Mouse (Mus musculus): ENCODE measurements around the gene Acoxl. TPM values are rescaled to one million over a fixed set of nuclear protein-coding genes. Genes with fewer than 3 reads are reported as not detected.

Gene Acoxl
- total and polyA plus RNA-seq, 3 experiments, result 0.05 TPM; not detected in 1

- Histone ChIP-seq H3K9me3 (replicated peaks) (no peaks in the 10 kb centered on the region), H3K4me1 (ENCODE audit: insufficient read depth, low read depth, low read length) (peaks cover 54% of the 10 kb centered on the region), H3K27me3 (ENCODE audit: insufficient read depth, low read length) (peaks cover 45% of the 10 kb centered on the region), H3K4me3 (ENCODE audit: low read depth, low read length) (peak overlapping the region; percentile 90; the same call in 1 of the 2 replicates), H3K36me3 (replicated peaks) (peaks cover 9% of the 10 kb centered on the region)
- TF ChIP-seq GATA2 (IDR thresholded peaks at IDR 0.05; ENCODE audit: borderline replicate concordance, low read depth, low read length), result no peak
- TF ChIP-seq POLR2AphosphoS5 (IDR thresholded peaks at IDR 0.05; ENCODE audit: insufficient replicate concordance, low read depth, low read length), result no peak
- TF ChIP-seq GATA1 (IDR thresholded peaks at IDR 0.05; ENCODE audit: borderline replicate concordance, low read length), result no peak
- TF ChIP-seq TAL1 (conservative IDR thresholded peaks at IDR 0.05; ENCODE audit: low read depth, low read length), result no peak
- no peak for TF ChIP-seq CTCF (IDR thresholded peaks at IDR 0.05; ENCODE audit: low read depth, low read length)
- DNase-seq (ENCODE audit: low spot score), result no peak
- no peak for ATAC-seq (ENCODE audit: extremely low read depth, insufficient number of reproducible peaks, low FRiP score, poor library complexity, severe bottlenecking)
These were observed 286.0 kb downstream of the Acoxl start for GRCm38 (mm10) chr2:128124693-128125092.

GRCm38 (mm10) chr2:128125635-128126470, 287.2 kb downstream of the Acoxl start, which contains the start of gene Bcl2l11:
Bcl2l11 (plus strand) TSS chr2:128126038.
- peak; percentile 62 for ATAC-seq (ENCODE audit: extremely low read depth, insufficient number of reproducible peaks, low FRiP score, poor library complexity, severe bottlenecking)
- TF ChIP-seq GATA1 (IDR thresholded peaks at IDR 0.05; ENCODE audit: borderline replicate concordance, low read length) (no peak), POLR2AphosphoS5 (IDR thresholded peaks at IDR 0.05; ENCODE audit: insufficient replicate concordance, low read depth, low read length) (no peak), CTCF (IDR thresholded peaks at IDR 0.05; ENCODE audit: low read depth, low read length) (no peak; the same call in 1 of the 2 replicates), TAL1 (conservative IDR thresholded peaks at IDR 0.05; ENCODE audit: low read depth, low read length) (no peak), GATA2 (IDR thresholded peaks at IDR 0.05; ENCODE audit: borderline replicate concordance, low read depth, low read length) (no peak)
- Histone ChIP-seq H3K4me3 (ENCODE audit: low read depth, low read length) (peak within 1 kb of the TSS; percentile 90), H3K4me1 (ENCODE audit: insufficient read depth, low read depth, low read length) (peaks cover 52% of the 10 kb centered on the region), H3K9me3 (replicated peaks) (no peaks in the 10 kb centered on the region), H3K36me3 (replicated peaks) (peaks cover 21% of the 10 kb centered on the region), H3K27me3 (ENCODE audit: insufficient read depth, low read length) (peaks cover 34% of the 10 kb centered on the region)
- peak; percentile 92 for DNase-seq (ENCODE audit: low spot score)

DNA sequence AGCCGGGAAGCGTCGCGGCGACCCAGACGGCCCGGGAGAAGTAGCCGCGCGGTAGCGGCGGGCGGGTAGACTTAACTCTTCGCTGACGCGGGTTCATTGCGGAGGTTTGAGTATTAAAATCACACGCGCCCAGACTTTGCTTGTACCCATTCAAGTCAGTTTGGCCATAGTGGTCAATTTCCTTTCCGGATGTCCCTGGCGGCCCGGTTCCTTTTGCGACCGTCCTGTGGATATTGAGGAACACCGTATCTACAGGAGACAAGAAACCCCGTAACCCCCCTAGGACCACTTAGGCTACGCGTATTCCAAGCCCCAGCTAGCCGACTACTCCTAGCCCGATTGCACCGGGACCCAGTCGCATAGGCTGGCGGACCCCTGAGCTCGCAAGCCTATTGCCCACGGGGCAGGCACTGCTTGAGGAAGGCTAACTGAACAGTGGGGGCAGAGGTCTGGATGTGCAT, 287.9 kb downstream of the Acoxl start:
- Histone ChIP-seq H3K9me3 (replicated peaks) (no peaks in the 10 kb centered on the region), H3K4me3 (ENCODE audit: low read depth, low read length) (peak overlapping the region; percentile 90), H3K4me1 (ENCODE audit: insufficient read depth, low read depth, low read length) (peaks cover 51% of the 10 kb centered on the region), H3K36me3 (replicated peaks) (peaks cover 28% of the 10 kb centered on the region), H3K27me3 (ENCODE audit: insufficient read depth, low read length) (peaks cover 29% of the 10 kb centered on the region)
- TF ChIP-seq POLR2AphosphoS5 (IDR thresholded peaks at IDR 0.05; ENCODE audit: insufficient replicate concordance, low read depth, low read length), result no peak
- TF ChIP-seq GATA2 (IDR thresholded peaks at IDR 0.05; ENCODE audit: borderline replicate concordance, low read depth, low read length), result no peak
- no peak for TF ChIP-seq CTCF (IDR thresholded peaks at IDR 0.05; ENCODE audit: low read depth, low read length)
- no peak for TF ChIP-seq GATA1 (IDR thresholded peaks at IDR 0.05; ENCODE audit: borderline replicate concordance, low read length)
- TF ChIP-seq TAL1 (conservative IDR thresholded peaks at IDR 0.05; ENCODE audit: low read depth, low read length), result no peak
- peak; percentile 32 for DNase-seq (ENCODE audit: low spot score)
- no peak for ATAC-seq (ENCODE audit: extremely low read depth, insufficient number of reproducible peaks, low FRiP score, poor library complexity, severe bottlenecking)

DNA sequence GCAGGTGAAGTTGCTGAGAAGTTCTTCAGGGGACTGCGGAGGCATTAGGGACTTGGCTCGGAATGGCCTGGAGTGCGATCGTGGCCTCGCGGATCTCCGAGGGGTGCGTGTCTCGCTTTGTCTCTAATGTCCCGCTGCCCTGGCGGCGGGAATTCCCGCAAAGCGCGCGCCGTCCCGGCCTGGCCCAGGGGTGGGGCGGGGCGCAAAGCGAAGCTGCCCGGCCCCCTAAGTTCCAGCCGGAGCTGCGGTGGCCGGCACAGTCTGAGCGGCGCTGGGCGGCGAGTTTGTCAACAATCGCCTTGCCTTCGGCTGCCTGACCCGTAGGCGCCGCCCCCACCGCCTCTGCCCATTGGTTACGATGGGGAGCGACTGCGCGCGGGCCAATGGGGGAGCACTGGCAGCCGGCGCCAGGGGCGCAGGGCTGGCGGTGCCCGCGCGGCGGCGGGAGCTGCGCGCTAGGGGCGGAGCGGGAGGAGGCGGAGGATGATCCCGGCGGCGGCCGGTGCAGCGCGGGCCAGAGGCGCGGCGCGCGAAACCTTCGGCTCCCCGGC, 288.5 kb downstream of the Acoxl start:
- peaks cover 54% of the 10 kb centered on the region for H3K4me1 ChIP-seq (ENCODE audit: insufficient read depth, low read depth, low read length)
- TF ChIP-seq TAL1 (conservative IDR thresholded peaks at IDR 0.05; ENCODE audit: low read depth, low read length) (no peak), CTCF (IDR thresholded peaks at IDR 0.05; ENCODE audit: low read depth, low read length) (no peak), GATA2 (IDR thresholded peaks at IDR 0.05; ENCODE audit: borderline replicate concordance, low read depth, low read length) (no peak), GATA1 (IDR thresholded peaks at IDR 0.05; ENCODE audit: borderline replicate concordance, low read length) (no peak), POLR2AphosphoS5 (IDR thresholded peaks at IDR 0.05; ENCODE audit: insufficient replicate concordance, low read depth, low read length) (no peak)
- DNase-seq (ENCODE audit: low spot score) (peak; percentile 99), ATAC-seq (ENCODE audit: extremely low read depth, insufficient number of reproducible peaks, low FRiP score, poor library complexity, severe bottlenecking) (peak; percentile 67)
- peak overlapping the region; percentile 90 for H3K4me3 ChIP-seq (ENCODE audit: low read depth, low read length)
- peaks cover 28% of the 10 kb centered on the region for H3K27me3 ChIP-seq (ENCODE audit: insufficient read depth, low read length)
- peaks cover 31% of the 10 kb centered on the region for H3K36me3 ChIP-seq (replicated peaks)
- H3K9me3 ChIP-seq (replicated peaks), result no peaks in the 10 kb centered on the region

DNA sequence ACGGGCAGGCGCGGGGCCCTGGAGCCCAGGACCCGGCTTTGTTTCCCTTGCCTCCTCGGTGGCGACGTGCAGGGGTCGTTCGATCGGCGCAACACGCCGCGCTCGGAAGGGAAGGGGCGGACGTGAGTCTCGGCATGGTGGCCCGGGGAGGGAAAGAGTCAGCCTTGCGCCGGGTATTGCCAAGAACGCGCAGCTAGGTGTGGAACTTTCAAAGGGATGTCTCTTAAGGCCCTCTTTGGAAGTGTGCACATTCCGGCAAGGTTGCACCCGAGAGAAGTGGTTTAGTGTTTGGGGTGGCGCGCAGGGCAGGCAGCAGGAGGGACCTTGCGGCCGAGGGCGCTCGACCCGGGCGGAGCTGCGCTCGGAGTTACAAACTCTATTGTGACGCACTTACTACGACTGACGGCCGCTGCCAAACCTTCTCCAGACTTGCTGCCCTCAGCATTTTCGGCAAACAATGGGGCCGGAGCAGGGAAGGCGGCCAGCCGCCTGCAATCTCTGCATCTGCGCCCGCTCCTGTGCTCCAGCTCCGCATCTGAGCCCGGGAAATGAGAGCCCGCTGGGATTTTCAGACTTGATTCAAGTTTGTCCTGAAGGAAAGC, 289.1 kb downstream of the Acoxl start:
- DNase-seq (ENCODE audit: low spot score), result peak; percentile 54
- no peaks in the 10 kb centered on the region for H3K9me3 ChIP-seq (replicated peaks)
- 0 out of 2 replicates have a peak, but pooled peaks have one; percentile 16 for ATAC-seq (ENCODE audit: extremely low read depth, insufficient number of reproducible peaks, low FRiP score, poor library complexity, severe bottlenecking)
- H3K36me3 ChIP-seq (replicated peaks), result peaks cover 35% of the 10 kb centered on the region
- peak overlapping the region; percentile 90 for H3K4me3 ChIP-seq (ENCODE audit: low read depth, low read length)
- peaks cover 53% of the 10 kb centered on the region for H3K4me1 ChIP-seq (ENCODE audit: insufficient read depth, low read depth, low read length)
- H3K27me3 ChIP-seq (ENCODE audit: insufficient read depth, low read length), result peaks cover 22% of the 10 kb centered on the region
- no peak for TF ChIP-seq TAL1 (conservative IDR thresholded peaks at IDR 0.05; ENCODE audit: low read depth, low read length)
- TF ChIP-seq CTCF (IDR thresholded peaks at IDR 0.05; ENCODE audit: low read depth, low read length), result no peak
- no peak for TF ChIP-seq GATA1 (IDR thresholded peaks at IDR 0.05; ENCODE audit: borderline replicate concordance, low read length)
- no peak for TF ChIP-seq GATA2 (IDR thresholded peaks at IDR 0.05; ENCODE audit: borderline replicate concordance, low read depth, low read length)
- no peak for TF ChIP-seq POLR2AphosphoS5 (IDR thresholded peaks at IDR 0.05; ENCODE audit: insufficient replicate concordance, low read depth, low read length)
